Mouse (Mus musculus) G1E (cell line): Measurements from ENCODE around the gene Lmo1.
A peak's percentile ranks its signal among the peaks of the same experiment; 100 is the strongest.

ENCODE experiments used
- CTCF ChIP-seq: IDR thresholded peaks from 2 replicates; pipeline ENCODE4 v1.5.1; 2012; ENCODE audit warnings: low read depth, low read length, inconsistent platforms, mixed read lengths
- GATA1 ChIP-seq: IDR thresholded peaks from 2 replicates; pipeline ENCODE4 v1.6.1; 2012; ENCODE audit warnings: borderline replicate concordance, low read length, inconsistent platforms, mixed read lengths
- GATA2 ChIP-seq: IDR thresholded peaks from 2 replicates; pipeline ENCODE4 v1.6.1; 2012; ENCODE audit warnings: low read depth, low read length, inconsistent platforms, borderline replicate concordance
- POLR2AphosphoS5 ChIP-seq: IDR thresholded peaks from 2 replicates; pipeline ENCODE4 v1.6.1; 2012; ENCODE audit warnings: low read depth, low read length, inconsistent platforms; ENCODE audit not compliant: insufficient replicate concordance
- TAL1 ChIP-seq: conservative IDR thresholded peaks from 2 replicates; pipeline ENCODE4 v1.6.1; 2012; ENCODE audit warnings: low read depth, low read length, inconsistent platforms, mixed read lengths

DNA sequence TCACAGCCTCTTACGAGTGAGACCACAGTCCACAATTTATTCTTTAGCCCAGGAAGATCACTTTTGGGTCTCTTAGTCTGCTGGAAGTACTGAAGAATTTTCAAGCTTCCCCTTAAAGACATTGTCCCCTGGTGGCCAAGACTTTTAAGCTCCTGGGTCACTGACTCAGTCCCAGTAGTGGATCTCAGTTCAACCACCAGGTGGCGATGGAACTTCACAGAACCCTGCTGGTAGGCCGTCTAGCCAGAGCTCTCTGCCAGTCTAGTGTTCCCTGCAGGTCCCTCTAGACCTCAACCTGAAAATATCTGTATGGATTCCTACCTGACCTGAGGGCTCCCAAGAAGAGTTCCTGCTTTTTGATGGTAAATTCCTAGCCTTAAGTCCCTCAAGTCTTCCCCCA is 35.6 kb downstream of the Lmo1 start:
- TF ChIP-seq GATA1 (no peak), CTCF (peak; percentile 67), GATA2 (no peak), POLR2AphosphoS5 (no peak), TAL1 (no peak)
